Mouse (Mus musculus) kidney, embryonic 16.5 days (tissue): ENCODE data around the gene Dcun1d1. TPM values are rescaled to one million over a fixed set of nuclear protein-coding genes. Genes with fewer than 3 reads are reported as not detected.

Experiments used
- ATAC-seq: fragments of 200-750 bp; cut with Nextera tagmentation; 2 replicates; pipeline ENCODE4 v1.8.0; 2017; ENCODE audit warnings: moderate TSS enrichment; ENCODE audit not compliant: low FRiP score, low TSS enrichment
- H3K27ac ChIP-seq: fragments of 300-500 bp; sonication (generic); 2 replicates; pipeline ENCODE4 v1.5.1; 2014; ENCODE audit warnings: low read length
- H3K27me3 ChIP-seq: fragments of 300-500 bp; sonication (generic); 2 replicates; pipeline ENCODE4 v1.6.1; 2014; ENCODE audit warnings: low read length, control low read depth, mixed read lengths; ENCODE audit not compliant: insufficient read depth
- H3K36me3 ChIP-seq: fragments of 300-500 bp; sonication (generic); 2 replicates; pipeline ENCODE4 v1.6.1; 2014; ENCODE audit warnings: low read length, control low read depth, mixed read lengths; ENCODE audit not compliant: insufficient read depth
- H3K4me1 ChIP-seq: fragments of 300-500 bp; sonication (generic); 2 replicates; pipeline ENCODE4 v1.6.1; 2014; ENCODE audit warnings: low read length, control low read depth, mixed read lengths; ENCODE audit not compliant: insufficient read depth
- H3K4me2 ChIP-seq: fragments of 300-500 bp; sonication (generic); replicated peaks from 2 replicates; pipeline ENCODE4 v1.6.1; 2014; ENCODE audit warnings: low read depth, low read length
- H3K4me3 ChIP-seq: fragments of 300-500 bp; sonication (generic); 2 replicates; pipeline ENCODE4 v1.5.1; 2014; ENCODE audit warnings: mild to moderate bottlenecking, low read length
- H3K9ac ChIP-seq: fragments of 300-500 bp; sonication (generic); replicated peaks from 2 replicates; pipeline ENCODE4 v1.6.1; 2014; ENCODE audit warnings: low read length
- H3K9me3 ChIP-seq: fragments of 300-500 bp; sonication (generic); 2 replicates; pipeline ENCODE4 v1.6.1; 2016; ENCODE audit warnings: low read length, control low read depth
- WGBS: fragments of 180-500 bp; shearing (Covaris S2); extraction: QIAGEN DNeasy Blood & Tissue Kit; methylation state at CpG from one replicate; pipeline ENCODE4 v1.1.7; 2014; 5-methylcytosine and 5-hydroxymethylcytosine counted together
- polyA plus RNA-seq: library from polyadenylated mRNA; unstranded; fragments of >200 nt; fragmentation: Nextera tagmentation; extraction: Ambion mirVana; gene quantifications from 2 replicates; pipeline ENCODE4 v1.2.1, GENCODE M21; 2015

Gene Dcun1d1
- polyA plus RNA-seq, 1 experiment from 2014 or later = 90.9 TPM

DNA sequence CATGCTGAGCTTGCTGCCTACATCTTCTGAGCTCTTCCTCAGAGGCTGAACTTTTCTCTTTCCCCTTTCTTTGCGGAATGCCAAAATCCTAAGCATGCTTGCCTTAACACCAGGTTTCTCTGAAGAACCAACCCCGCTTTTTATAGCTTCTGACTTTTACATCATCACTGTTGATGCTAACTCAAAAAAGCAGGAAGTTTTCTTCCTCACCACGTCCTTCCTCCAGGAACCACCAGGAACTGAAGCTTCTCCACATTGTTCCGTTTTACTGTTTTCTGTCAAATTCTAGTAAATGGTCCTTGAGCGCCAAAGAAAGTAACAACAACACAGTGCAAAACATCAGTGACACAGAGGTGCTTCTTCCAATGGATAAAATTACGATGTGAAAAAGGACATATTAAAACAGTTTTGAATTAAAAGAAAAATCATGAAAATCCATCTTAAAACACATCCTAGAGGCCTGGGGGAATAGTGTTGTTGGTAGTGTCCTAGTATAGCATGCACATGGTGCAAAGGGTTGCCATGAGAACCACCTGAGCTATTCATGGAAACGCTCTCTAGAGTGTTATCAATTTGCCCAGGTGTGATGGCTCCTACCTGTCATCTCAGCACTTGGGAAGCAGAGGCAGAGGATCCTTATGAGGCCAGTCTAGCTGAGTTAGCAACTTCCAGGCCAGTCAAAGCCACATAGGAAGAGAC lies 28.1 kb downstream of the Dcun1d1 start:
- no peaks in the 10 kb centered on the region for H3K27me3 ChIP-seq
- H3K36me3 ChIP-seq = peaks cover 21% of the 10 kb centered on the region; the same call in 1 of the 2 replicates
- H3K4me2 ChIP-seq = no peak overlapping the region
- no peak overlapping the region for H3K9ac ChIP-seq
- H3K9me3 ChIP-seq = no peaks in the 10 kb centered on the region
- no peak for ATAC-seq
- no peak overlapping the region for H3K27ac ChIP-seq
- no peak overlapping the region for H3K4me3 ChIP-seq
- WGBS = 89% methylated on average over 7 of the region's 7 CpGs
- no peaks in the 10 kb centered on the region for H3K4me1 ChIP-seq

DNA sequence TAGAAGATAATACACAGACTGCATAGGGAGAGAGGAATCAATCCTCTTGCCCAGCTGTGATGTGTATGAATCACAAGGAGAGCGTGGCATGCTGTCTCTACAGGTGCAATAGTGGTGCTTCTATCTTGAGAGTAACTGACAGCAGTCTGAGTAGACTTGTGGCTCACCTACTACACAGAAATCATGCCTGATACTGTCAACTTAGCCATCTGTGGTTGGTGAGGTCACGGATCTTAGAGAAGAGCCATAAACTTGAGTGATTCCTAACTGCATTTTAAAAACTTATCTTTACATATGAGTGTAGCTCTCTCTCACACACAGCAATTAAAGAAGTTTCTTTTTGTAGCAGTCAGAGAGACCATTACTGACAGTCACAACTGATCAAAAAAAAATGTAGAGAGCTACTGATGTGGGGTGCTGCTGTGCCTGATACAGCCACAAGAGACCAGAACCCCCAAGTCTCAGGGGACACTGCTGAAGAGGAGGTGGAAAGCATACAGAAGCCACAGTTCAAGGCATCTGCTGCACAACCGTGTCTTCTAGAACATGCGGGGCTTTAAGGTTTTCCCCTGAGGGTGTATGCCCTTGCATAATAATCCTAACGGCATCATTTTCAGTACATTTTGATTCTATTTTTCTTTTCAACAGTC lies 36.6 kb downstream of the Dcun1d1 start:
- no peak for ATAC-seq
- Histone ChIP-seq H3K36me3 (peaks cover 13% of the 10 kb centered on the region), H3K4me1 (no peaks in the 10 kb centered on the region), H3K27me3 (no peaks in the 10 kb centered on the region), H3K9ac (no peak overlapping the region), H3K4me2 (no peak overlapping the region), H3K27ac (no peak overlapping the region), H3K9me3 (peaks cover 3% of the 10 kb centered on the region; the same call in 1 of the 2 replicates), H3K4me3 (no peak overlapping the region)
- WGBS = 89% methylated on average over 5 of the region's 5 CpGs

DNA sequence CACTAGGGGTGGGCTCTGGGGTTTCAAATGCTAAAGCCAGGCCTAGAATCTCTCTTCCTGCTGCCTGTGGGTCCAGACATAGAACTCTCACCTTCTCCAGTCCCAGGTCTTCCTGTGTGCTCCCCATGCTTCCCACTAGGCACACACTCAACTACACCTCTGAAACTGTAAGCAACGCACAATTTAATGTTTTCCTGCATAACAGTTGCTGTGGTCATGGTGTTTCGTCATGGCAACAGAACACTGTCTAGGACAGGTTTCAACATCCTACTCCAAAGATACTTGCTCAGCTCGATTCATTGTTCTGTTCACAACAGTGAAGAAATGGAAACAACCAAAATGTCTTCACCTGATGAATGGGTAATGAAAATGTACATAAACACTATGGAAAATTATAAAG lies 38.1 kb downstream of the Dcun1d1 start:
- peaks cover 10% of the 10 kb centered on the region for H3K36me3 ChIP-seq
- WGBS = 96% methylated on average over 3 of the region's 3 CpGs
- H3K9ac ChIP-seq = no peak overlapping the region
- H3K27me3 ChIP-seq = no peaks in the 10 kb centered on the region
- no peak overlapping the region for H3K4me3 ChIP-seq
- no peak for ATAC-seq
- H3K4me1 ChIP-seq = no peaks in the 10 kb centered on the region
- H3K27ac ChIP-seq = no peak overlapping the region
- H3K4me2 ChIP-seq = no peak overlapping the region
- H3K9me3 ChIP-seq = peaks cover 3% of the 10 kb centered on the region; the same call in 1 of the 2 replicates

DNA sequence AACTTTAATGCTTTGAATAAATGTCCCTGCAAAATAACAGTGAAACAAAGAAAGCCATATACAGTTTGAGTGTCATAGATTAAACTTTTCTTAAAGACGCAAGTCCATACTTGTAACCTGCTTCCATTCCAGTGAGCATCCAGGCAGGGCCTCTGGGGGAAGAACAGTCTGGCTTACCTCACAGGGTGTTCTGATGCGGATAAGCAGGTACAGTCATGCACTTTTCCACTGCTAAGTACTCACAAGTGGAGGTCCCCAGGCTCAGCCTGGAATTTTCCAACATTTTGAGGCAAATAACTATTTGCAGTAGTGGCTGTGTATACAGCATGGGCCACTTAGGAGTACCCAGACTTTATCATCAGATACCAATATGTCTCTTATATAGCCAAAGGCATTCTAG lies 39.3 kb downstream of the Dcun1d1 start:
- Histone ChIP-seq H3K9ac (no peak overlapping the region), H3K9me3 (peaks cover 3% of the 10 kb centered on the region; the same call in 1 of the 2 replicates), H3K4me2 (no peak overlapping the region), H3K4me3 (no peak overlapping the region), H3K27me3 (no peaks in the 10 kb centered on the region), H3K36me3 (peaks cover 10% of the 10 kb centered on the region), H3K27ac (no peak overlapping the region), H3K4me1 (no peaks in the 10 kb centered on the region)
- no peak for ATAC-seq
- 90% methylated on average over 2 of the region's 2 CpGs for WGBS

DNA sequence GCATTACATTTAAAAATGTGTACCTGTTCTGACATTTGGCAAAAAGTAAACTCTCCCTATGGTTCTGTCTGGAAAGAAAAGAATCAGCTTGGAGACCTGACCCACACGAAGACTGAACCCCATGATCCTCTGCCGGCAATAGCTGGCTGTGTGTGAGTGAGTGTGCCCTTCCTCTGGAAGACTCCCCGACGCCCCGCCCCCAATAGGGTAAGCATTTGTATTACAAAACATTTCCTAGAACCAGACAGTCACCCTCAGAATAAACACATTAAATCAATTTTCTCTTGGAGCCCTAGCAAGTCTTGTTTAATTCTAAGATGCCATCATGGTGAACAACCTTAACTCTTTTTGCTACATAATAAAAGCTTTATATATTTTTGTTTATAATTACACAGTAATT lies 44.1 kb downstream of the Dcun1d1 start:
- no peaks in the 10 kb centered on the region for H3K9me3 ChIP-seq
- no peaks in the 10 kb centered on the region for H3K27me3 ChIP-seq
- no peak overlapping the region for H3K27ac ChIP-seq
- H3K4me2 ChIP-seq = no peak overlapping the region
- H3K4me1 ChIP-seq = no peaks in the 10 kb centered on the region
- 80% methylated on average over 5 of the region's 5 CpGs for WGBS
- no peak overlapping the region for H3K4me3 ChIP-seq
- ATAC-seq = no peak
- H3K36me3 ChIP-seq = peaks cover 18% of the 10 kb centered on the region; the same call in 1 of the 2 replicates
- H3K9ac ChIP-seq = no peak overlapping the region

DNA sequence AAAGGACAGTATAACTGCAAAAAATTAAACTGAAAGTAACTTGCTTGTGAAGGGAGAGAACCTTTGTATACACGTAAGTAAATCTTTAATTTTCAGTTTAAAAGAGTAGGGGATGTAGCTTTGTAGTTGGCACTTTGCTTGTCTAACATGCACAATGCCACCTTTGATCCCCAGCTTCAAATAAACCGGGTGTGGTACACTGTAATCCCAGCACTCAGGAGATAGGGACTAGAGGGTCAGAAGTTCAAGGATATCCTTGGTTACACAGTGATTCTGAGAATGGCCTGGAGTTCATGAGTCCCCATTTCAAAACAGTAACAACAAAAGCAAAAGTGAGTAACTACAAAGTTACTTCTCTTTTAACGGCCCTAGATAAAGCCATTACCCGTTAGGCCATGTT lies 46.1 kb downstream of the Dcun1d1 start:
- no peak overlapping the region for H3K4me3 ChIP-seq
- no peak overlapping the region for H3K4me2 ChIP-seq
- no peak for ATAC-seq
- no peaks in the 10 kb centered on the region for H3K27me3 ChIP-seq
- peaks cover 13% of the 10 kb centered on the region; the same call in 1 of the 2 replicates for H3K36me3 ChIP-seq
- H3K27ac ChIP-seq = no peak overlapping the region
- H3K4me1 ChIP-seq = no peaks in the 10 kb centered on the region
- H3K9me3 ChIP-seq = no peaks in the 10 kb centered on the region
- H3K9ac ChIP-seq = no peak overlapping the region
- WGBS = 91% methylated on average over 4 of the region's 4 CpGs

DNA sequence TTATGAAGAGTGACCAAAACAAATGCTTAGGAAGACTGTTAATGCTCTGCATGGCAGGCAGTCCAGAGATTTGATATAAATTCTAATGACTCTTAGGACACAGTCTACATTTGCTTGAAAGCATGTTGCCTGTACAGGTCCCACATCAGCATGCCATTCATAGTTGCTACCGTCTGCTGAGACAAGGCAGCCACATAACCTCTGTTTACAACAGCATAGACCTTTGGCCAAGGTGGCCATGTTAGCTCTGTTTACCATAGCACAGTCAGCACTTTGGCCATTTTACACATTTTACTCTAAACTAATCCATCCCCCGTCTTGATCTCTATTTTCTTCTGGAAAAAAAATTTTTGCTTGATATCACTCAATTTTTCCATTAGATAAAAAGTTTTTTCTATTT lies 47.7 kb downstream of the Dcun1d1 start:
- Histone ChIP-seq H3K4me3 (no peak overlapping the region), H3K9me3 (no peaks in the 10 kb centered on the region), H3K27ac (no peak overlapping the region), H3K4me1 (no peaks in the 10 kb centered on the region), H3K27me3 (no peaks in the 10 kb centered on the region), H3K9ac (no peak overlapping the region), H3K4me2 (no peak overlapping the region), H3K36me3 (peaks cover 13% of the 10 kb centered on the region; the same call in 1 of the 2 replicates)
- no peak for ATAC-seq
- 85% methylated on average over 2 of the region's 2 CpGs for WGBS

DNA sequence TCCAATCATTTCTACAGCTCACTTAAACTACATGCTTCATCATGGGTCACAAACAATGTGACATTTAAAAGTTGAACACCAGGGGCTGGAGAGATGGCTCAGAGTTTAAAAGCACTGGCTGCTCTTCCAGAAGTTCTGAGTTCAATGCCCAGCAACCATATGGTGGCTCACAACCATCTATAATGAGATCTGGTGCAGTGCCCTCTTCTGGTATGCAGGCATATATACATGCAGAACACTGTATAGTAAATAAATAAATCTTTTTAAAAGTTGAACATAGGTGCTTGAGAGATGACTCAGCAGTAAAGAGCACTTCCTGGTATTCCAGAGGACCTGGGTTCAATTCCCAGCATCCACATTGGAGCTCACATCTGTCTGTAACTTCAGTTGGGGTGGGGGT lies 54.0 kb downstream of the Dcun1d1 start:
- no peaks in the 10 kb centered on the region for H3K9me3 ChIP-seq
- H3K4me3 ChIP-seq = no peak overlapping the region
- H3K27me3 ChIP-seq = no peaks in the 10 kb centered on the region
- H3K9ac ChIP-seq = no peak overlapping the region
- H3K4me1 ChIP-seq = no peaks in the 10 kb centered on the region
- H3K4me2 ChIP-seq = no peak overlapping the region
- ATAC-seq = no peak
- H3K36me3 ChIP-seq = no peaks in the 10 kb centered on the region
- H3K27ac ChIP-seq = no peak overlapping the region

DNA sequence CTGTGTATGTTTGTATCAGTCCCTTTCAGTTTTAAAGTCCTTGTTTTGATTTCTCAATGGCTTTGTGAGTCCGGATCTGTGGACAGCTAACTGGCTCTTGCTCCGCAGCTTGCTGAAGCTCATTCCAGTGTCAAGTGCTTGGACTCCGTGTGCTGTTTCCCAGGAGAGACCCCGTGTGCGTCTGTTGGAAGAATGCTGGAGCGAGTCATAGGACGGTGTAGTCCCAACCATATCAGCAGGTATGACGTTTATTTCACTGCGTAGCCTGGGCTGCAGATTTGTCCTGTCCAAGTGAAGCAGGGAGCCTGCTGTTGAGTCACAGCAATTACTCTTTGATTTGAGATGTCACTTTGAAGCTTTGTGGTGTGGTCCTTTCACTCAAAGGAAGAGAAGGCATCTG lies 87.9 kb downstream of the Dcun1d1 start:
- Histone ChIP-seq H3K27ac (no peak overlapping the region), H3K9ac (no peak overlapping the region), H3K4me2 (no peak overlapping the region), H3K4me1 (no peaks in the 10 kb centered on the region), H3K4me3 (no peak overlapping the region), H3K9me3 (no peaks in the 10 kb centered on the region), H3K36me3 (peaks cover 13% of the 10 kb centered on the region), H3K27me3 (no peaks in the 10 kb centered on the region)
- ATAC-seq = no peak
- 94% methylated on average over 9 of the region's 9 CpGs for WGBS
